Mouse (Mus musculus) liver, embryonic 14.5 days (tissue): ENCODE data around the gene Tmed2. TPM values are rescaled to one million over a fixed set of nuclear protein-coding genes. Genes with fewer than 3 reads are reported as not detected.
"Not testable (repeated sequence)": the region's sequence is repeated elsewhere in the genome, so short reads cannot be mapped to it uniquely, and the experiment has no call there.

ENCODE experiments used
- ATAC-seq: fragments of 200-750 bp; cut with Nextera tagmentation; 2 replicates; pipeline ENCODE4 v1.8.0; 2017; ENCODE audit warnings: moderate number of reproducible peaks, mild to moderate bottlenecking, moderate library complexity; ENCODE audit not compliant: insufficient read depth
- DNase-seq, 3 experiments: peaks; one replicate each; pipeline ENCODE4 v3.0.0-alpha.2; 2012 to 2013; ENCODE audit warnings: low read depth in 3 of 3, low spot score in 3 of 3
- H3K27ac ChIP-seq: fragments of 300-500 bp; sonication (generic); 2 replicates; pipeline ENCODE4 v1.5.1; 2014; ENCODE audit warnings: moderate library complexity, mild to moderate bottlenecking, control low read depth, inconsistent platforms
- H3K27me3 ChIP-seq: fragments of 300-500 bp; sonication (generic); 2 replicates; pipeline ENCODE4 v1.6.1; 2014; ENCODE audit warnings: mild to moderate bottlenecking, low read length, moderate library complexity; ENCODE audit not compliant: control insufficient read depth, insufficient read depth
- H3K36me3 ChIP-seq: fragments of 300-500 bp; sonication (generic); replicated peaks from 2 replicates; pipeline ENCODE4 v1.6.1; 2014; ENCODE audit warnings: low read depth; ENCODE audit not compliant: control insufficient read depth, insufficient read depth
- H3K4me1 ChIP-seq, 2 experiments: fragments of 200-500 bp in 1 of 2; fragments of 300-500 bp in 1 of 2; sonication (generic) in 1 of 2; replicated peaks; 2 replicates each; pipeline ENCODE4 v1.6.1; 2012 to 2014; ENCODE audit warnings: antibody characterized with exemption in 1 of 2, inconsistent platforms in 1 of 2, low read length in 1 of 2; ENCODE audit not compliant: control insufficient read depth in 2 of 2, insufficient read depth in 2 of 2
- H3K4me2 ChIP-seq: fragments of 300-500 bp; sonication (generic); 2 replicates; pipeline ENCODE4 v1.6.1; 2014; ENCODE audit warnings: low read depth, mild to moderate bottlenecking, control low read depth, moderate library complexity
- H3K4me3 ChIP-seq, 2 experiments: fragments of 200-500 bp in 1 of 2; fragments of 300-500 bp in 1 of 2; sonication (generic) in 1 of 2; 2 replicates each; pipeline ENCODE4 v1.5.1; 2012 to 2014; ENCODE audit warnings: low read depth in 2 of 2, low read length in 2 of 2, mild to moderate bottlenecking in 2 of 2, control low read depth in 1 of 2, inconsistent platforms in 1 of 2, moderate library complexity in 1 of 2; ENCODE audit not compliant: insufficient read depth in 1 of 2
- H3K9ac ChIP-seq: fragments of 300-500 bp; sonication (generic); replicated peaks from 2 replicates; pipeline ENCODE4 v1.6.1; 2014; ENCODE audit warnings: mild to moderate bottlenecking, control low read depth, moderate library complexity
- H3K9me3 ChIP-seq: fragments of 300-500 bp; sonication (generic); 2 replicates; pipeline ENCODE4 v1.6.1; 2016; ENCODE audit warnings: low read length, mixed read lengths; ENCODE audit not compliant: control insufficient read depth
- CTCF ChIP-seq: IDR thresholded peaks from 2 replicates; pipeline ENCODE4 v1.5.1; 2016; ENCODE audit warnings: antibody characterized with exemption, low read depth, control low read depth
- EP300 ChIP-seq: IDR thresholded peaks from 2 replicates; pipeline ENCODE4 v1.6.1; 2016; ENCODE audit warnings: antibody characterized with exemption, low read depth
- WGBS: fragments of 180-500 bp; shearing (Covaris S2); extraction: QIAGEN DNeasy Blood & Tissue Kit; methylation state at CpG from one replicate; pipeline ENCODE4 v1.1.7; 2014; ENCODE audit not compliant: insufficient replicate concordance; 5-methylcytosine and 5-hydroxymethylcytosine counted together
- polyA plus RNA-seq, 2 experiments: library from polyadenylated mRNA; depleted of rRNA in 1 of 2; stranded (reverse) in 1 of 2; unstranded in 1 of 2; fragments of >200 nt; fragmentation: Nextera tagmentation in 1 of 2; extraction: Ambion mirVana in 1 of 2; gene quantifications; 2 replicates each; pipeline versions ENCODE4 v1.2.1 to v1.2.3; 2012 to 2014

Tmed2 gene
- polyA plus RNA-seq, 2 experiments, result 99.9 to 328 TPM

DNA sequence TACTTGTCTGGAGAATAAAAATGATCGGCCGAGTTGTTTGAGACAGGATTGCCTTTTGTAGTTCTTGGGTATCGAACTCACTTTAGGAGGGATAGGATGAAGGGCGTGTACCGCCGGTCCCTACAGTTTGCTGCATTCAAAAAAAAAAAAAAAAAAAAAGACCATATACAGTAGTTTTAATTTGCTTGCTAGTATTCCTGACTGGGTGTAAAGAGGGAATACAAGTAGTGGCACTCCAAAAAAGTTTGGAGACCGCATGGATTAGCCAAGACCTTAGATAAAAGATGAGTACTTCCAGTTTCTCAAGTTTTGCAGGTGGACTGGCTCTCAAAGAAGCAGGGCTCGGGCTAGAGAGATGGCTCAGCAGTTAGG lies 1.1 kb downstream of the Tmed2 start:
- Histone ChIP-seq H3K4me1 (peaks cover 9 to 11% of the 10 kb centered on the region in 2 experiments), H3K9ac (peak overlapping the region; percentile 96), H3K9me3 (no peaks in the 10 kb centered on the region), H3K27ac (peak overlapping the region; percentile 62; the same call in 1 of the 2 replicates), H3K4me3 (peak overlapping the region; percentile 98 to 99), H3K4me2 (peak overlapping the region; percentile 88), H3K27me3 (no peaks in the 10 kb centered on the region), H3K36me3 (peaks cover 38% of the 10 kb centered on the region)
- no peak for DNase-seq
- 5% methylated on average over 8 of the region's 8 CpGs for WGBS
- TF ChIP-seq CTCF, result no peak
- no peak for TF ChIP-seq EP300
- no peak for ATAC-seq

DNA sequence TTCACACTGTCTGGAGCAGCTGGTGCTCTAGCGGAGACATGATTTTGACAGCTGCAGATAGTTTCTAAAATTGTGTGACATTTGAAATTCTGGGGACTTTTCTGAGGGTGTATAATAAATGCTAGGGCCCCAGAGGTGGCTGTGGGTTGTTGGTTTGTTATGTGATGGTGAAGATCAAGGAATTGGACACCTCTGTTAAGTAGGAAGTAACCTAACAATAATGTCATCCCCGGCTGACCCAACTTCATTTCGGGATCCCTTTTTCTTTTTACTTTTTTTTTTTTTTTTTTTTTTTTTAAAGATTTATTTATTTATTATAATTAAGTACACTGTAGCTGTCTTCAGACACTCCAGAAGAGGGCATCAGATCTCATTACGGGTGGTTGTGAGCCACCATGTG lies 10.2 kb downstream of the Tmed2 start:
- ATAC-seq, H3K4me2 ChIP-seq, DNase-seq, H3K27me3 ChIP-seq, H3K9ac ChIP-seq, H3K4me3 ChIP-seq, H3K9me3 ChIP-seq, H3K27ac ChIP-seq: not testable (repeated sequence)
- Histone ChIP-seq H3K36me3 (peaks cover 37% of the 10 kb centered on the region), H3K4me1 (peaks cover 7 to 10% of the 10 kb centered on the region in 2 experiments; a peak in 3 of 4 replicates)
- 82% methylated on average over 4 of the region's 4 CpGs for WGBS

DNA sequence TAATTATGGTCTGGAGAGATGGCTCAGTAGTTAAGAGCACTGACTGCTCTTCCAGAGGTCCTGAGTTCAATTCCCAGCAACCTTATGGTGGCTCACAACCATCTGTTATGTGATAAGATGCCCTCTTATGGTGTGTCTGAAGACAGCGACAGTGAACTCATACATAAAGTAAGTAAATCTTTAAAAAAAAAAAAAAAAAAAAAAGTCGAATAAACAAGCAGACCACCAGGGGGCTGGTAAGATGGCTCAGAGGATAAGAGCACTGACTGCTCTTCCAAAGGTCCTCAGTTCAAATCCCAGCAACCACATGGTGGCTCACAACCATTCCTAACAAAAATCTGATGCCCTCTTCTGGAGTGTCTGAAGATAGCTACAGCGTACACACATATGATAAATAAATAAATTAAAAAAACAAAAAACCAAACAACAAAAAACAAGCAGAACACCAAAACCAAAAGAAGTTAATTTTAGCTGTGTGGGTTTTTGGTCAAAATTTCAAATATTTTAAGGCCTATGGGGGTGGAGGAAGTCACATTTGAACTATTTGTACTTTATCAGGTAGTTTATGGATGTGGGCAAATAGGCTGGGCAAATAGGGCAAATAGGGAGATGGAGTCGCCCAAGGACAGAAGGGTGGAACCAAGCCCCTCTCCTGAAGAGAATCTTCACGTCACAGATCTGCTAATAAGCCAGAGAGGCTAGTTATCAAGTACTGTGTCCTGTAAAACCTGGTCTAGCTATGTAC lies 11.0 kb downstream of the Tmed2 start:
- not testable (repeated sequence) for H3K27ac ChIP-seq, DNase-seq, H3K9me3 ChIP-seq, ATAC-seq, H3K27me3 ChIP-seq
- Histone ChIP-seq H3K4me3 (peak overlapping the region in 1 of 2 experiments; percentile 91; a peak in 2 of 4 replicates), H3K4me2 (peak overlapping the region; percentile 75), H3K9ac (peak overlapping the region; percentile 69), H3K36me3 (peaks cover 30% of the 10 kb centered on the region), H3K4me1 (peaks cover 7 to 10% of the 10 kb centered on the region in 2 experiments; a peak in 3 of 4 replicates)
- WGBS, result 26% methylated on average over 5 of the region's 5 CpGs

DNA sequence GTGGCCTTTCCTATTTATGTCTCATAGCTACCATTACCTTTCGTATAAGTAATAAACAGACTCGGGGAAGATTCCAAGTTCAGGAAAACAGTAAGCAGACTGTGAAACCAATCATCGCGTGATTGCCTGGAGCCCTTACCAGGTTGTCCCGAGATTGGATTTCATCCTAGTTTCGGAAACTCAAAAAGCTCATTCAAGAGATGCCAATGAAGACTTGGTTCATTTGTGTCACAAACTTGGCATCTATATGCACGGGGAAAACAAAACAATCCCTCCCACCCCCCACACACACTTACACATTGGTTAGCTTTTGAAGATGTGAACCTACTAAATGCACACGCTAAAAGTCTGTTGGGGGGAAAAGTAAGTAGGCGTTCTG lies 11.6 kb downstream of the Tmed2 start:
- peaks cover 30% of the 10 kb centered on the region for H3K36me3 ChIP-seq
- DNase-seq (no peak), ATAC-seq (no peak)
- peak overlapping the region; percentile 72 to 91 for H3K4me3 ChIP-seq
- peaks cover 7 to 10% of the 10 kb centered on the region in 2 experiments; a peak in 3 of 4 replicates for H3K4me1 ChIP-seq
- no peak for TF ChIP-seq CTCF
- TF ChIP-seq EP300, result no peak
- 11% methylated on average over 9 of the region's 9 CpGs for WGBS
- peak overlapping the region; percentile 69 for H3K9ac ChIP-seq
- no peak overlapping the region; the same call in 1 of the 2 replicates for H3K27ac ChIP-seq
- H3K4me2 ChIP-seq, result peak overlapping the region; percentile 75
- no peaks in the 10 kb centered on the region for H3K9me3 ChIP-seq
- no peaks in the 10 kb centered on the region for H3K27me3 ChIP-seq

DNA sequence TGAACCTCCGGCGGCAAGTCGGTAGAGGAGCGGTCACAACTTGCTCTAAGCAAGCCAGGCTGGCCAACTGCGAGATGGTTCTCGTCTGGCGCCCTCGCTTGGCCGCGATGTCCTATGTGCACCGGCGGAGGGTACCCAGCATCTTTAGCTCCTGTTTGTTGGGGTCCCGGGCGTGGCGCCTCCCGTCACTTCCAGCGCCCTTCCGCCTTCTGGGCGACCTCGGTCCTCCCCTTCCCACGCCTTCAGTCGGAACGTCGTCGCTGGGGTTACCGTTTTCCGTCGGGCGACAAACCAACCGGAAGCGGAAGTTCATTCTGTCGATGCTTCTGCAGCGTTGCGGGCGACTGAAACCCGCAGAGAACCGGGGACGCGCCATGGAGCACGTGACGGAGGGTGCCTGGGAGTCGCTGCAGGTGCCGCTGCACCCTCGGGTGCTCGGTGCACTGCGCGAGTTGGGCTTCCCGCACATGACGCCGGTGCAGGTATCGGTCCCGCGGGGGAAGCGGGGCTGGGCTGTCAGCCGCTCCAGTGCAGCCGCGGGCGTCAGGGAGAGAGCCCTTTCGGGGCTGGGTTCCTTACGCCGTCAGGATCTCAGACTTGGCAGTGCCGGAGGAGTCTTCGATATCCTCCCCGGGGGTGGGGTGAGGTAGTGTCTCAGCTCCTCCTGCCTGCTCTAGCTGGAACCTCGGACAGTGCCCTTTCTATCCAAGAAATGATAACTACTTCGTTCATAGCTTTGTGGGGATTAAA lies 12.2 kb downstream of the Tmed2 start, which contains the start of gene Ddx55:
Gene Ddx55 (plus strand): TSS at position 307 of the 750 bp plus-strand sequence.
- H3K4me3 ChIP-seq, result peak within 1 kb of the TSS; percentile 72 to 91
- H3K36me3 ChIP-seq, result peaks cover 24% of the 10 kb centered on the region
- ATAC-seq (peak; percentile 87), DNase-seq (peak; percentile 79 to 87 (median 79))
- peak within 1 kb of the TSS; percentile 75 for H3K4me2 ChIP-seq
- under 1% methylated on average over 66 of the region's 66 CpGs for WGBS
- peak within 1 kb of the TSS; percentile 31 for H3K27ac ChIP-seq
- H3K9ac ChIP-seq, result peak within 1 kb of the TSS; percentile 69
- H3K27me3 ChIP-seq, result no peaks in the 10 kb centered on the region
- H3K4me1 ChIP-seq, result peaks cover 7 to 10% of the 10 kb centered on the region in 2 experiments; a peak in 3 of 4 replicates
- TF ChIP-seq EP300 (no peak), CTCF (peak; percentile 46)
- no peaks in the 10 kb centered on the region for H3K9me3 ChIP-seq
